Mouse (Mus musculus) layer of hippocampus, postnatal 36 days (tissue): ENCODE results near the gene Fam198b. TPM values are rescaled to one million over a fixed set of nuclear protein-coding genes. Genes with fewer than 3 reads are reported as not detected.

Experiments used
- DNase-seq, 2 experiments: peaks; one replicate each; pipeline ENCODE4 v3.0.0; 2022
- total RNA-seq, 2 experiments: library from RNA; stranded (reverse); gene quantifications; 2 replicates each; pipeline ENCODE4 v1.2.3; 2021

Gene Fam198b
- total RNA-seq, 2 experiments from 2014 or later = 5.1 to 7.0 TPM

DNA sequence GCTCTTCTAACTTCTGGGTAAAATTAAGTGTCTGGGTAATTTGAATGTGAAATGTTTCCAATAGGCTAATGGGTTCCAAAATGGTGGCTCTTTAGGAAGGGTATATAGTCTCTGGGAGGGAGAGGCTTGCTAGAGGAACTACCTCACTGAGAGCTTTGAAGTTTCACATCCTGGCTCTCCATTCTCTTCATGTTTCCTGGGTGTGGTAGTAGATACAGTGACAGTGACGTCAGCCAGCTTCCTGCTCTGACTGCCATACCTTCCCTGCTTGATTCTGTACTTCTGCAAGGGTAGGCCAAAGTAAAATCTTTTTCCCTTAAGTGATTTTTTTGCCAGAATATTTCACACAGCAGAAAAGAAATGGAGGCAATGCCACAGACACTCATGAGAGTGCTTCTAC is 100.2 kb downstream of the Fam198b start:
- DNase-seq = no peak

DNA sequence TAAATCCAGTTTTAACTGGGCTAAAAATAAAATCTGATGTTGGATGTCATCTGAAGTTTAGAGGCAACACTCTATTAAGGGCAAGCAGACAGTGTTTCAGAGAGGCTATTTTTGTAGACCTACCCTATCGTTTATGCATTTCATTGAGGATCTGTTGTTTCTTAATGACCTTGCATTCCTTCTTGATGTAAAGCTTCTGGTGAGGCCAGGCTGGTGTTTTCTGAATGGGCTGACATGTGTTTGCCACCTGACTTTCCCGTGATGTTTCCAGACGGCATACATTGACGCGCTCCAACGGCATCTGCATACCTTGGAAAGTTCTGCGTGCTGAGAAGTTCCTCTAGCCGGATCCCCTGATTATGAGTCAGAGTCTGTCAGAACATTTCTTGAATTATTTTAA is 104.9 kb downstream of the Fam198b start:
- DNase-seq = no peak

DNA sequence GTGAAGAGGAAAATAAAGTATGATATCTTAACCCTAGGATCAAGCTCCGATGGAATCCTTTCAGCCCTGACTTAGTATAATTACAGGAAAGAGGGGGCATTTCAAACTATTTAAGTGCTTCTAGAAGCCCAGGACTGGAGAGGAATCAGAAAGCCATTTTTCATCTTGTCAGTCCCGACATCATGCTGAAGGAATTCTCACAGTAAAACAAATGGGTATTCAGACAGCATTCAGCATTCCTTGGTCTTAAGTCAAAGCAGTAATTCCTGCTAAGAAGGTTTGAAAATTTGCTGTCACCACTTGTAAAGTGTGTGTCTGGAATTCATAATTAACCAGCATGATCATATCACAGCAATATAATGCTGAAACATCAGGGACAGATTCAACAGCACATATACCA is 105.6 kb downstream of the Fam198b start:
- no peak for DNase-seq

DNA sequence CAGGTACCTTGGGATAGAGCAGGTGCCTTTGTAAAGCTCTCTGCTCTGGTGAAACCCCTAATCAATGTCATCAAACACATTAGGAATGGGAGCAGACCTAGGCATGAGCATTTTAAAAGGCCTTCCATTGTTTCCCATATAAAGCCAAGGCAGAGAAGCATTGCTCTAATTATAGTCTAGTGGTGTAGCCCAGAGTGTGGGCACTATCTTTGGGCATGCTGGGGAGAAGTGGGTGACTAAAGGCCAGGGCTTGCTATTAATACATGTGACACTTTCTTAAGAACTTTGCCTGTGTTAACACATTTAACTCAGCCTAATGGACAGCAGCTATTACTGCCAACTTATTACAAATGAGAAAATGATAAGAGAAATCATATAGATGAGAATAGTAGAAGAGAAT is 106.1 kb downstream of the Fam198b start:
- no peak for DNase-seq

GRCm38 (mm10) chr3:79994029-79994539 is 109.8 kb downstream of the Fam198b start:
- DNase-seq = no peak

- DNase-seq = no peak
These were observed 111.4 kb downstream of the Fam198b start for GRCm38 (mm10) chr3:79995726-79996125.

Other genes with a start within 250 kb of the Fam198b start
- 1 to 10 TPM; 8.1 to 8.4 TPM for gene Rxfp1, start 146.7 kb upstream of the Fam198b start, total RNA-seq
- gene Tmem144, start 31.8 kb upstream of the Fam198b start, total RNA-seq = 10 to 100 TPM; 15.7 to 16.5 TPM